Mouse (Mus musculus) spleen, adult 2 months (tissue): ENCODE results near the gene Hs6st3.

Experiments used
- CTCF ChIP-seq: fragments of 200-500 bp; IDR thresholded peaks from 2 replicates; pipeline ENCODE4 v1.5.1; 2011; ENCODE audit warnings: mild to moderate bottlenecking, inconsistent platforms; ENCODE audit not compliant: insufficient read depth, insufficient read length, insufficient replicate concordance; ENCODE audit errors: extremely low read depth
- POLR2A ChIP-seq: fragments of 200-500 bp; IDR thresholded peaks from 2 replicates; pipeline ENCODE4 v1.6.1; 2011; ENCODE audit warnings: low read depth, low read length, inconsistent platforms

GRCm38 (mm10) chr14:119714712-119715111 lies 576.6 kb downstream of the Hs6st3 start:
- no peak for TF ChIP-seq CTCF
- no peak for TF ChIP-seq POLR2A
